Mouse (Mus musculus): ENCODE data around the gene Coq6. TPM values are rescaled to one million over a fixed set of nuclear protein-coding genes. Genes with fewer than 3 reads are reported as not detected.

Gene Coq6
- polyA plus RNA-seq, 1 experiment from 2014 or later: 44.9 TPM

DNA sequence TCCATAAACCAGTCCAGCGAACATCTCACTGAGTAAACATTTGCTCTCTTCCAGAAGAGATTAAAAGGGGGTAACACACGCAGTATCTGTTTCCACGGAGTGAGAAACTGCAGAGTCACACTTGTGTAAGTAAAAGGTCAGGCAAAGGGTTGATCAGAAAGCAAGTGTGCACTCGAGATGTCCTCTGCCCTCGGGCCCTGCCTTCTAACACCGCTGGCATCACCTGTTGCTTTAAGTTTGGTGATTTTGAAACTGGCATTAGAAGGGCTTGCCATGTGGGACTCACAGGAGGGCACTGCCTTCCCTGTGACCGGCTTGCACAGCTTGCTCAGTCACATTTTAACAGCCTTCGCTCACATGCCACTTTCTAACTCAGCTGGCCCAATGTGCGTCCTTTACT lies 38.2 kb downstream of the Coq6 start:
- no peak for DNase-seq (ENCODE audit: low spot score)
- no peak overlapping the region for H3K27ac ChIP-seq (replicated peaks)
- H3K36me3 ChIP-seq (replicated peaks): no peaks in the 10 kb centered on the region
- no peaks in the 10 kb centered on the region for H3K4me1 ChIP-seq
- 77% methylated on average over 9 of the region's 9 CpGs for WGBS
- H3K9me3 ChIP-seq: no peaks in the 10 kb centered on the region
- no peak overlapping the region for H3K4me3 ChIP-seq
- no peaks in the 10 kb centered on the region for H3K27me3 ChIP-seq (replicated peaks; ENCODE audit: low read depth, poor library complexity, severe bottlenecking)

GRCm38 (mm10) chr12:84400068-84400467 lies 38.6 kb downstream of the Coq6 start:
- no peak overlapping the region for H3K27ac ChIP-seq (replicated peaks)
- WGBS: 90% methylated on average over 3 of the region's 3 CpGs

DNA sequence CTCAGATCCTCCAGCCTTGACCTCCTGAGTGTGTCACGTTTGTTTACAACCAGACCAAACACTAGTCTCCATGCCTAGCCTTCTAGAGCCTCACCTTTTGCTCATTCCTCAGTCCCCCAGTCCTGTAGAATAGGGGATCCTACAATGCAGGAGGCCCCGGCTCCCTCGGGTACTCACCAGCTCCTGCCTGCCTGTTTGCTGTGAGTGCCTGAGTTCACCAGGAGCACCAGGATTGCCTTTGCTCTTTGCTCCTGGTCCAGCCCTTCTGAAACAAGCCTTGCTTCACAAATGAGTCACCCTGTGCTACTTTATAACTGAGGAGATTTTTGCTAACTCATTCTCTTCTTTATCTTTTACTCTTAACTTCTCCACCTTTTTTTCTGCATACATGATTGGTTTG lies 39.2 kb downstream of the Coq6 start:
- no peaks in the 10 kb centered on the region for H3K27me3 ChIP-seq (replicated peaks; ENCODE audit: low read depth, poor library complexity, severe bottlenecking)
- H3K9me3 ChIP-seq: no peaks in the 10 kb centered on the region
- no peak overlapping the region for H3K27ac ChIP-seq (replicated peaks)
- no peak for DNase-seq (ENCODE audit: low spot score)
- no peaks in the 10 kb centered on the region for H3K36me3 ChIP-seq (replicated peaks)
- 74% methylated on average over 3 of the region's 3 CpGs for WGBS
- H3K4me3 ChIP-seq: no peak overlapping the region
- H3K4me1 ChIP-seq: no peaks in the 10 kb centered on the region

More at GRCm38 (mm10) chr12:84400068-84400467, 38.6 kb downstream of the Coq6 start:
- Histone ChIP-seq H3K4me1 (no peaks in the 10 kb centered on the region), H3K4me3 (no peak overlapping the region), H3K36me3 (replicated peaks) (no peaks in the 10 kb centered on the region), H3K27me3 (replicated peaks; ENCODE audit: low read depth, poor library complexity, severe bottlenecking) (no peaks in the 10 kb centered on the region), H3K9me3 (no peaks in the 10 kb centered on the region)
- DNase-seq (ENCODE audit: low spot score): no peak

DNA sequence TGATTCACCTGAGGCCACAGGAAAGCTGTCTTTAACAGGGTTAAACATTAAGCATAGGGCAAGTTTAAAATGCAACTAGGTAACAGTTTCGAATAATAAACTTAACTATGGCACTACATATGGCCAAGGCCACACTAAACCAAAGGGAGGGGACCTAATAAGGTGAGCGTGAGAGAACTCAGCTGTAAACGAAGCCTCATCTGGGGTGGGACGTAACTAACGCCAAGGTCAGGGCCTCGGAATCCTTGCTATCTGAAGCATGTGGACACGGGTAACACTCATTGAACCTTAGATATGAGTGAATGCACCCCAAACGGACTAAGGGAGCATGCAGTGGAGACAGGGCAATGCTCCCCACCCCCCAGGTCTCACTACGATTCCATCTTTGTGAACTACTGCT lies 41.5 kb downstream of the Coq6 start:
- Histone ChIP-seq H3K9me3 (no peaks in the 10 kb centered on the region), H3K4me1 (peaks cover 4% of the 10 kb centered on the region), H3K27me3 (replicated peaks; ENCODE audit: low read depth, poor library complexity, severe bottlenecking) (no peaks in the 10 kb centered on the region), H3K4me3 (no peak overlapping the region), H3K27ac (replicated peaks) (no peak overlapping the region), H3K36me3 (replicated peaks) (no peaks in the 10 kb centered on the region)
- DNase-seq (ENCODE audit: low spot score): no peak
- 83% methylated on average over 9 of the region's 9 CpGs for WGBS

GRCm38 (mm10) chr12:84404541-84404940 lies 43.1 kb downstream of the Coq6 start:
- Histone ChIP-seq H3K36me3 (replicated peaks) (no peaks in the 10 kb centered on the region), H3K27me3 (replicated peaks; ENCODE audit: low read depth, poor library complexity, severe bottlenecking) (peaks cover 4% of the 10 kb centered on the region), H3K4me3 (no peak overlapping the region), H3K4me1 (peaks cover 19% of the 10 kb centered on the region), H3K9me3 (no peaks in the 10 kb centered on the region), H3K27ac (replicated peaks) (no peak overlapping the region)
- DNase-seq (ENCODE audit: low spot score): no peak
- WGBS: 87% methylated on average over 6 of the region's 6 CpGs

GRCm38 (mm10) chr12:84407259-84407658 lies 45.8 kb downstream of the Coq6 start:
- no peak for DNase-seq (ENCODE audit: low spot score)
- Histone ChIP-seq H3K27ac (replicated peaks) (no peak overlapping the region), H3K4me1 (peaks cover 19% of the 10 kb centered on the region), H3K36me3 (replicated peaks) (no peaks in the 10 kb centered on the region), H3K9me3 (no peaks in the 10 kb centered on the region), H3K27me3 (replicated peaks; ENCODE audit: low read depth, poor library complexity, severe bottlenecking) (peaks cover 13% of the 10 kb centered on the region), H3K4me3 (no peak overlapping the region)
- 60% methylated on average over 4 of the region's 4 CpGs for WGBS

DNA sequence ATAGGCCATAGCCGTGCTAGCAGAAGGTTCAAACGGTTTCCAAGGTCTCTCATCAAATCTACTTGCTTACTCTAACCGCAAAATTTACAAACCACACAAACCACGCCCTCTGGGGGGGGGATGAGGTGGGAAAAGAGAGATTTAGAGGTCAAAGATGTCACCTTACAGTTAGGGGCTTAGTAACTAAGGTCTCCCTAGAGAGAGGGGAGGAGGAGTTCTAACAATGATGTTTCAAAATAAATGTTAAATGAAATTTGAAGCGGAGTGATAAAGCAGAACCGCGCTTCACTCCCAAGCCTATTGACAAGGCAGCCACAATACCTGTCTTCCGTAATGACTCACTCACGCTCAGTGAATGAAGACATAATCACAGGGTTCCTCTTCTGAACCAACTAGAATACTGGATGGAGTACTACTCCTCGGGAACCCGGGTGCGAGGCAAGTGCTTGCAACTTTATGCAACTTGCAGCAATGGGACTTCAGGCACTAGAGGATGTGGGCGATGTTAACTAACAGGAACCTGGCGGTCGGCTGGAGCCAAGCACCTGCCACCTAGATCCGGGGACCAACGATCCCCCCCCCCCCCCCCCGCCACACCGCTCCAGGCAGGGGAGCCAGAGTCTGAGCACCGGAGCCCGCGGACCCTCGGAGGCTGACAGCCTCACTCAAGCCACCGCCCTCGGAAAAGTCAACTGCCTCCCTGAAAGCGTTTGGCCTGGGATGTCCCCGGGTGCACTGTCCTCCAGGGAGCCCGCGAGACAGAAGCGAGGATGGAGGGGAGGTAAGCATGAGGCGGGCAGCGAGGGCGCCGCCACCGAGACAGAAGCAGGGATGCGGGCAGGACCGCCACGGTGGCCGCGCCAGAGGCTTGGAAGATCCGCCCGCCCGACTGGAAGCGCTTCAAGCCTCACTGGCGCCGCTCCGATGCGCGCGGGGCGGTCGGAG lies 46.7 kb downstream of the Coq6 start:
- no peak for DNase-seq (ENCODE audit: low spot score)
- WGBS: 2% methylated on average over 52 of the region's 52 CpGs

DNA sequence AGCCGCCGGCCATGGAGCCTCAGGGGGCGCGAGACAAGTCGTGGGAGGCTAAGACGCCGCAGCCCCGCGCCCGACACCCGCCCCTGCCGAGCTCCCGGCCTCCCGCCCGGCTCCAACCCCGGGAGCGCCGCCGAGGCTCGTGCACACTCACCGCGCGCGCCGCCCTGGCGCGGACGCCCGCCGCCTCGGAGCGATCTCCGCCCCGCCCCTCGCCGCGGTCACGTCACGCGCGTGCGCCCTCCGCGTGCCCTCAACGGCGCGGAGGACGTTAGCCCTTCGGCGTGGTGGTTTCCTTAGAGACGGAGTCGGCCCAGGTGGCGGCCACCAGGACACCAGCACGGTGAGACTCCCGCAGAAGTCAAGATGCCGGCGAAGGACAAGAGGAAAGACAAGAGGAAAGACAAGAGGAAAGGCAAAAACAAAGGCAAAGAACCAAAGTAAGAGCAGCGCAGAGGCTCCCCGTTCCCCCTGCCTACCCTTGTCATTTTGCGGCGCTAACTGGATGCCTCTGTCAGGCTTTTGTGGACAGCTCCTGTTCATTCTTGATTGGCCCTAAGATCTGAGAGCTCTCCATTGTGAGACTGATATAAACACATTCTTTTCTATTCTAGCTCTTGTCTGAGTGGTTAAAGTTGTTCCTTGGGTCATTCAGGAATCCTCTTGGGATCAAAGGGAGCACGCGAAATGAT lies 47.5 kb downstream of the Coq6 start, which contains the start of the genes Entpd5 and Bbof1:
Gene Entpd5 (minus strand): TSS at position 211 of the 689 bp plus-strand sequence.
Gene Bbof1 (plus strand): TSS at position 253 of the 689 bp plus-strand sequence.
- 1% methylated on average over 63 of the region's 63 CpGs for WGBS
- H3K4me1 ChIP-seq: peaks cover 19% of the 10 kb centered on the region
- peak; percentile 90 for DNase-seq (ENCODE audit: low spot score)
- H3K27me3 ChIP-seq (replicated peaks; ENCODE audit: low read depth, poor library complexity, severe bottlenecking): peaks cover 13% of the 10 kb centered on the region
- H3K36me3 ChIP-seq (replicated peaks): no peaks in the 10 kb centered on the region
- H3K27ac ChIP-seq (replicated peaks): peak within 1 kb of the TSS; percentile 86
- H3K9me3 ChIP-seq: no peaks in the 10 kb centered on the region
- peak within 1 kb of the TSS; percentile 85 for H3K4me3 ChIP-seq

More for the DNA sequence above, 46.7 kb downstream of the Coq6 start:
- Histone ChIP-seq H3K27me3 (replicated peaks; ENCODE audit: low read depth, poor library complexity, severe bottlenecking) (peaks cover 13% of the 10 kb centered on the region), H3K4me1 (peaks cover 19% of the 10 kb centered on the region), H3K4me3 (peak overlapping the region; percentile 85), H3K9me3 (no peaks in the 10 kb centered on the region), H3K27ac (replicated peaks) (peak overlapping the region; percentile 86), H3K36me3 (replicated peaks) (no peaks in the 10 kb centered on the region)

DNA sequence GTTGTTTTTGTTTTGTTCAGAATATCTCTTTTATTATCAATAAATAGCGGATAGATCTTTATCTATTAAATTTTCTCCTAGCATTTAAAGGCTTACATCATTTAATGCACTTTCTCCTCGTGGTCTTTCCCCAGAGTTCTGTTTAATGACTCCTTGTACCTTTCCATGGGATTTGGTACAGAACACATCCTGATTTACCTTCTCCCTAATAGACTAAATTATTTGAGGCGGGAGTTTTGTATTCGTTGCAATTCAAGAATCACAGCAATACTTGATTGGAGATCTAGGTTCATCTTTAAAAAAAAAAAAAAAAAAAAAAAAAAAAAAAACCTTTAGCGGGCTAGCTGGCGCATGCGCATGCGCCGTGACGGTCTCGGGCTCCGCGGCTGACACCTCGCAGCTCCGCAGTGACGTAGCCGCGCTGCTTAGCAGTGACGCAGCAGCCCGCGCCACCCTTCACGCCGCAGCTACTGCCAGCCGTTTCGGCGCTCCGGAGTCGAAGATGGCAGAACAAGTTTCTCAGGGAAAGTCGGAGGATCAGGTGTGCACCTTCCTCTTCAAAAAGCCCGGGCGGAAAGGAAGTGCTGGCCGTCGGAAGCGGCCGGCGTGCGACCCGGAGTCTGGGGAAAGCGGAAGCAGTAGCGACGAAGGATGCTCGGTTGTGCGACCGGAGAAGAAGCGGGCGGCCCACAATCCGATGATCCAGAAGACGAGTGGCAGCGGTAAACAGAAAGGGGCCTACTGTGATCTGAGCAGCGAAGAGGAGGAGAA lies 55.6 kb downstream of the Coq6 start, which contains the start of gene Rnf113a2:
Gene Rnf113a2 (plus strand): TSS at position 363 of the 771 bp plus-strand sequence.
- 3% methylated on average over 50 of the region's 50 CpGs for WGBS
- peaks cover 7% of the 10 kb centered on the region; the same call in 1 of the 2 replicates for H3K27me3 ChIP-seq (replicated peaks; ENCODE audit: low read depth, poor library complexity, severe bottlenecking)
- H3K27ac ChIP-seq (replicated peaks): peak within 1 kb of the TSS; percentile 80
- H3K36me3 ChIP-seq (replicated peaks): peaks cover 6% of the 10 kb centered on the region
- H3K4me3 ChIP-seq: peak within 1 kb of the TSS; percentile 68
- peaks cover 6% of the 10 kb centered on the region; the same call in 1 of the 2 replicates for H3K9me3 ChIP-seq
- peak; percentile 86 for DNase-seq (ENCODE audit: low spot score)
- peaks cover 6% of the 10 kb centered on the region; the same call in 1 of the 2 replicates for H3K4me1 ChIP-seq

- Histone ChIP-seq H3K27ac (replicated peaks) (peak overlapping the region; percentile 80), H3K9me3 (peaks cover 6% of the 10 kb centered on the region; the same call in 1 of the 2 replicates), H3K27me3 (replicated peaks; ENCODE audit: low read depth, poor library complexity, severe bottlenecking) (peaks cover 7% of the 10 kb centered on the region; the same call in 1 of the 2 replicates), H3K36me3 (replicated peaks) (peaks cover 6% of the 10 kb centered on the region), H3K4me3 (peak overlapping the region; percentile 68), H3K4me1 (peaks cover 6% of the 10 kb centered on the region; the same call in 1 of the 2 replicates)
- DNase-seq (ENCODE audit: low spot score): no peak
- 37% methylated on average over 18 of the region's 18 CpGs for WGBS
Observed at GRCm38 (mm10) chr12:84417605-84417922, 56.1 kb downstream of the Coq6 start.
